Mouse (Mus musculus): ENCODE results near the gene Tigd3. TPM values are rescaled to one million over a fixed set of nuclear protein-coding genes. Genes with fewer than 3 reads are reported as not detected.
A peak's percentile ranks its signal among the peaks of the same experiment; 100 is the strongest.

The Tigd3 gene
- total and polyA plus RNA-seq, 3 experiments: 2.1 to 2.2 TPM; not detected in 1

DNA sequence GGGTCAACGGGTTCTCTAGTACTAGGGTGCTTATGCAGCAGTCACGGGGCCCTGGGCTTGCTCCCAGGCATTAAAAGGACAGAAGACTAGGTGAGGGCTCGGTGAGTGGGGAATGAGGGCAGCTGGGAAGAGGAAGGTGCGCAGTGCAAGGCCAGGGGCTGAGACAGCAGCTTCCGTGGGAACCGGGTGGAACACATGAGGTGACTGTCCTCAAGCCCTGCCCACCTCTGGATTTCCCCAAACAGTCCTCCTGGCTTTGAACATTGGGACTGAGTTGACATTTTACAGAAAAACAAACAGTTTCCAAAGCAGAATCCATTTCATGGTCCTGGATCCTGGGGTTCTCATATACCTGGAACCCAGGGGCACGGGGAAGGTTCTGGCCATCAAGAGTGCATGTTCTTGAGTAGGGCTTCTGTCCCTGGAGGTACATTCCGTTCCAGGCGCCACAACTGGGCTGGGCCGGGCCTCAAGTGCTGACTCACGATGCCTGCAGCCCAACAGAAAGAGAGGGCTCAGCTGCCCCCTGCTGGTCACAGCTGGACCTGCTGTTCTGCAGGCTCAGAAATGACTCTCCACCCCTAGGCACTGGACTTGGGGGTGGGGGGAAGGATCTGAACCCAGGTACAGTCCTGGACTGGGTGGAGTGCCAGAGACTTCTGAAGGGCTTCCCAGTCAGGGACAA, 44.0 kb downstream of the Tigd3 start (continued):
- TF ChIP-seq USF2 (IDR thresholded peaks at IDR 0.05; ENCODE audit: borderline replicate concordance in 1 of 2, insufficient read depth in 1 of 2, low read depth in 1 of 2, low read length in 2 of 2) (no peak), MEF2A (IDR thresholded peaks at IDR 0.05; ENCODE audit: extremely low read depth, insufficient replicate concordance, low read depth, low read length, poor library complexity, severe bottlenecking) (no peak), NELFE (IDR thresholded peaks at IDR 0.05; ENCODE audit: low read depth, low read length) (0 out of 2 replicates have a peak, but pooled peaks have one; percentile 26), GABPA (IDR thresholded peaks at IDR 0.05; ENCODE audit: low read depth, low read length) (peak; percentile 91), MAX (IDR thresholded peaks at IDR 0.05; ENCODE audit: low read length) (peak; percentile 26; the same call in 1 of the 2 replicates), ELF1 (IDR thresholded peaks at IDR 0.05; ENCODE audit: low read depth, low read length) (no peak), MAZ (IDR thresholded peaks at IDR 0.05; ENCODE audit: low read depth, low read length) (peak; percentile 54; the same call in 1 of the 2 replicates), TAL1 (IDR thresholded peaks at IDR 0.05; ENCODE audit: low read length) (no peak), POLR2AphosphoS5 (IDR thresholded peaks at IDR 0.05; ENCODE audit: borderline replicate concordance, low read depth, low read length) (no peak), POLR2AphosphoS2 (IDR thresholded peaks at IDR 0.05; ENCODE audit: low read length) (peak; percentile 60; the same call in 1 of the 2 replicates), CHD1 (IDR thresholded peaks at IDR 0.05; ENCODE audit: low read depth, low read length) (no peak), CTCF (IDR thresholded peaks at IDR 0.05 in 2 of 3, conservative IDR thresholded peaks at IDR 0.05 in 1 of 3; ENCODE audit: control insufficient read depth in 1 of 3, insufficient read depth in 1 of 3, low read depth in 2 of 3, low read length in 3 of 3, poor library complexity in 1 of 3, severe bottlenecking in 1 of 3) (peak; percentile 79 to 98 (median 96)), E2F4 (IDR thresholded peaks at IDR 0.05; ENCODE audit: borderline replicate concordance, low read depth, low read length) (no peak), TCF12 (IDR thresholded peaks at IDR 0.05; ENCODE audit: low read depth, low read length) (peak; percentile 35; the same call in 1 of the 2 replicates), GATA1 (IDR thresholded peaks at IDR 0.05; ENCODE audit: low read depth, low read length) (no peak), SIN3A (IDR thresholded peaks at IDR 0.05; ENCODE audit: low read length) (peak; percentile 83), USF1 (IDR thresholded peaks at IDR 0.05; ENCODE audit: low read depth, low read length) (0 out of 2 replicates have a peak, but pooled peaks have one; percentile 24), ZKSCAN1 (IDR thresholded peaks at IDR 0.05; ENCODE audit: low read depth, low read length) (no peak), EP300 (IDR thresholded peaks at IDR 0.05; ENCODE audit: low read depth in 1 of 2, low read length in 2 of 2) (peak in 1 of 2 experiments; percentile 66; a peak in 2 of 4 replicates), MYB (IDR thresholded peaks at IDR 0.05; ENCODE audit: low read depth, low read length) (no peak), POLR2A (IDR thresholded peaks at IDR 0.05; ENCODE audit: control insufficient read depth in 1 of 2, insufficient read depth in 1 of 2, low read depth in 1 of 2, low read length in 2 of 2, poor library complexity in 1 of 2) (peak in 1 of 2 experiments; percentile 40; a peak in 1 of 4 replicates)

Data from MEL (cell line).